Mouse (Mus musculus) hindbrain, embryonic 13.5 days (tissue): Measurements from ENCODE around the gene Dzip1l. TPM values are rescaled to one million over a fixed set of nuclear protein-coding genes. Genes with fewer than 3 reads are reported as not detected.
"Not testable (repeated sequence)": the region's sequence is repeated elsewhere in the genome, so short reads cannot be mapped to it uniquely, and the experiment has no call there.

ENCODE experiments used
- ATAC-seq: fragments of 200-750 bp; cut with Nextera tagmentation; 2 replicates; pipeline ENCODE4 v1.8.0; 2017; ENCODE audit warnings: moderate TSS enrichment; ENCODE audit not compliant: low FRiP score
- H3K27ac ChIP-seq: fragments of 300-500 bp; sonication (generic); 2 replicates; pipeline ENCODE4 v1.5.1; 2015; ENCODE audit warnings: inconsistent platforms, mild to moderate bottlenecking, moderate library complexity
- H3K27me3 ChIP-seq: fragments of 300-500 bp; sonication (generic); 2 replicates; pipeline ENCODE4 v1.6.1; 2015; ENCODE audit warnings: mild to moderate bottlenecking, inconsistent platforms
- H3K36me3 ChIP-seq: fragments of 300-500 bp; sonication (generic); 2 replicates; pipeline ENCODE4 v1.6.1; 2015; ENCODE audit warnings: mild to moderate bottlenecking, inconsistent platforms
- H3K4me1 ChIP-seq: fragments of 300-500 bp; sonication (generic); replicated peaks from 2 replicates; pipeline ENCODE4 v1.6.1; 2015; ENCODE audit warnings: inconsistent platforms
- H3K4me2 ChIP-seq: fragments of 300-500 bp; sonication (generic); 2 replicates; pipeline ENCODE4 v1.6.1; 2015; ENCODE audit warnings: inconsistent platforms, mild to moderate bottlenecking, moderate library complexity
- H3K4me3 ChIP-seq: fragments of 300-500 bp; sonication (generic); 2 replicates; pipeline ENCODE4 v1.5.1; 2015; ENCODE audit warnings: mild to moderate bottlenecking, inconsistent platforms
- H3K9ac ChIP-seq: fragments of 300-500 bp; sonication (generic); 2 replicates; pipeline ENCODE4 v1.6.1; 2015; ENCODE audit warnings: mild to moderate bottlenecking, inconsistent platforms
- H3K9me3 ChIP-seq: fragments of 300-500 bp; sonication (generic); 2 replicates; pipeline ENCODE4 v1.6.1; 2016; ENCODE audit warnings: inconsistent platforms
- WGBS: fragments of 180-500 bp; shearing (Covaris S2); methylation state at CpG from one replicate; pipeline ENCODE4 v1.1.7; 2015; 5-methylcytosine and 5-hydroxymethylcytosine counted together
- polyA plus RNA-seq: library from polyadenylated mRNA; unstranded; fragments of >200 nt; fragmentation: Nextera tagmentation; extraction: Ambion mirVana; gene quantifications from 2 replicates; pipeline ENCODE4 v1.2.1, GENCODE M21; 2015

Gene Dzip1l
- 8.9 and 10.8 TPM in 2 replicates for polyA plus RNA-seq

- Histone ChIP-seq H3K4me2 (peak within 1 kb of the TSS; percentile 79), H3K27me3 (no peaks in the 10 kb centered on the region), H3K4me3 (peak within 1 kb of the TSS; percentile 56), H3K36me3 (no peaks in the 10 kb centered on the region), H3K9ac (peak within 1 kb of the TSS; percentile 82), H3K27ac (peak within 1 kb of the TSS; percentile 86), H3K9me3 (no peaks in the 10 kb centered on the region), H3K4me1 (peaks cover 41% of the 10 kb centered on the region)
- under 1% methylated on average over 44 of the region's 44 CpGs for WGBS
- peak; percentile 89 for ATAC-seq
Observed at GRCm38 (mm10) chr9:99629281-99630011, at the start of gene Dzip1l. Gene Dzip1l, plus strand, starts transcription at chr9:99629496.

GRCm38 (mm10) chr9:99580655-99581054 lies 48.6 kb upstream of the Dzip1l start:
- no peak overlapping the region for H3K9ac ChIP-seq
- H3K36me3 ChIP-seq = peaks cover 47% of the 10 kb centered on the region
- H3K4me2 ChIP-seq = no peak overlapping the region
- H3K27ac ChIP-seq = no peak overlapping the region
- no peaks in the 10 kb centered on the region for H3K27me3 ChIP-seq
- ATAC-seq = no peak
- H3K9me3 ChIP-seq = no peaks in the 10 kb centered on the region
- no peak overlapping the region for H3K4me3 ChIP-seq
- H3K4me1 ChIP-seq = peaks cover 16% of the 10 kb centered on the region
- 52% methylated on average over 2 of the region's 2 CpGs for WGBS

- Histone ChIP-seq H3K4me3 (no peak overlapping the region), H3K4me2 (no peak overlapping the region), H3K4me1 (no peaks in the 10 kb centered on the region), H3K9me3 (no peaks in the 10 kb centered on the region), H3K27ac (no peak overlapping the region), H3K36me3 (peaks cover 27% of the 10 kb centered on the region), H3K9ac (no peak overlapping the region), H3K27me3 (no peaks in the 10 kb centered on the region)
- no peak for ATAC-seq
- 31% methylated on average over 8 of the region's 8 CpGs for WGBS
Observed at GRCm38 (mm10) chr9:99587505-99588202, 41.6 kb upstream of the Dzip1l start.

- Histone ChIP-seq H3K27me3 (no peaks in the 10 kb centered on the region), H3K9ac (no peak overlapping the region), H3K4me3 (no peak overlapping the region), H3K9me3 (no peaks in the 10 kb centered on the region), H3K36me3 (no peaks in the 10 kb centered on the region), H3K4me2 (no peak overlapping the region), H3K27ac (no peak overlapping the region), H3K4me1 (no peaks in the 10 kb centered on the region)
- 84% methylated on average over 8 of the region's 8 CpGs for WGBS
- no peak for ATAC-seq
Observed at GRCm38 (mm10) chr9:99591144-99591543, 38.2 kb upstream of the Dzip1l start.

GRCm38 (mm10) chr9:99599127-99599526 lies 30.2 kb upstream of the Dzip1l start:
- H3K27ac ChIP-seq, H3K4me3 ChIP-seq, H3K4me1 ChIP-seq, H3K9me3 ChIP-seq, H3K4me2 ChIP-seq, H3K36me3 ChIP-seq, H3K9ac ChIP-seq, H3K27me3 ChIP-seq, ATAC-seq: not testable (repeated sequence)
- WGBS = 97% methylated on average over 6 of the region's 6 CpGs

GRCm38 (mm10) chr9:99603566-99603965 lies 25.7 kb upstream of the Dzip1l start:
- no peaks in the 10 kb centered on the region for H3K27me3 ChIP-seq
- ATAC-seq = no peak
- no peak overlapping the region for H3K4me2 ChIP-seq
- 91% methylated on average over 2 of the region's 2 CpGs for WGBS
- H3K27ac ChIP-seq = no peak overlapping the region
- H3K9me3 ChIP-seq = no peaks in the 10 kb centered on the region
- H3K4me3 ChIP-seq = no peak overlapping the region
- H3K4me1 ChIP-seq = no peaks in the 10 kb centered on the region
- no peak overlapping the region for H3K9ac ChIP-seq
- H3K36me3 ChIP-seq = no peaks in the 10 kb centered on the region

GRCm38 (mm10) chr9:99612202-99612601 lies 17.1 kb upstream of the Dzip1l start, which contains the start of gene A4gnt:
Gene A4gnt, plus strand, starts transcription at chr9:99612502.
- H3K4me3 ChIP-seq = no peak within 1 kb of the TSS
- no peak within 1 kb of the TSS for H3K9ac ChIP-seq
- H3K27ac ChIP-seq = no peak within 1 kb of the TSS
- ATAC-seq = no peak
- H3K4me1 ChIP-seq = no peaks in the 10 kb centered on the region
- WGBS = 77% methylated on average over 2 of the region's 2 CpGs
- no peaks in the 10 kb centered on the region for H3K9me3 ChIP-seq
- no peak within 1 kb of the TSS for H3K4me2 ChIP-seq
- H3K36me3 ChIP-seq = no peaks in the 10 kb centered on the region
- no peaks in the 10 kb centered on the region for H3K27me3 ChIP-seq

GRCm38 (mm10) chr9:99619688-99620087 lies 9.6 kb upstream of the Dzip1l start:
- no peak for ATAC-seq
- Histone ChIP-seq H3K9ac (no peak overlapping the region), H3K4me3 (no peak overlapping the region), H3K36me3 (no peaks in the 10 kb centered on the region), H3K4me2 (no peak overlapping the region), H3K9me3 (no peaks in the 10 kb centered on the region), H3K27ac (no peak overlapping the region), H3K27me3 (no peaks in the 10 kb centered on the region), H3K4me1 (no peaks in the 10 kb centered on the region)
- 95% methylated on average over 8 of the region's 8 CpGs for WGBS

- no peak overlapping the region for H3K4me3 ChIP-seq
- H3K4me2 ChIP-seq = no peak overlapping the region
- no peaks in the 10 kb centered on the region for H3K4me1 ChIP-seq
- no peaks in the 10 kb centered on the region for H3K9me3 ChIP-seq
- no peaks in the 10 kb centered on the region for H3K27me3 ChIP-seq
- 94% methylated on average over 11 of the region's 11 CpGs for WGBS
- ATAC-seq = no peak
- no peak overlapping the region for H3K27ac ChIP-seq
- H3K9ac ChIP-seq = no peak overlapping the region
- H3K36me3 ChIP-seq = no peaks in the 10 kb centered on the region
Observed at GRCm38 (mm10) chr9:99620196-99620595, 9.1 kb upstream of the Dzip1l start.

- Histone ChIP-seq H3K27ac (no peak overlapping the region), H3K4me3 (no peak overlapping the region), H3K9me3 (no peaks in the 10 kb centered on the region), H3K9ac (no peak overlapping the region), H3K36me3 (no peaks in the 10 kb centered on the region), H3K4me2 (no peak overlapping the region), H3K4me1 (no peaks in the 10 kb centered on the region), H3K27me3 (no peaks in the 10 kb centered on the region)
- WGBS = 92% methylated on average over 1 of the region's 1 CpGs
- ATAC-seq = no peak
Observed at GRCm38 (mm10) chr9:99622034-99622433, 7.3 kb upstream of the Dzip1l start.

- Histone ChIP-seq H3K4me1 (no peaks in the 10 kb centered on the region), H3K4me2 (no peak overlapping the region), H3K27me3 (no peaks in the 10 kb centered on the region), H3K9me3 (no peaks in the 10 kb centered on the region), H3K4me3 (no peak overlapping the region), H3K36me3 (no peaks in the 10 kb centered on the region), H3K9ac (no peak overlapping the region), H3K27ac (no peak overlapping the region)
- no peak for ATAC-seq
- 59% methylated on average over 2 of the region's 2 CpGs for WGBS
Observed at GRCm38 (mm10) chr9:99622966-99623365, 6.3 kb upstream of the Dzip1l start.

- ATAC-seq = no peak
- H3K27ac ChIP-seq = no peak overlapping the region
- whole genome bisulfite sequencing = 82% methylated on average over 6 of the region's 6 CpGs
- no peaks in the 10 kb centered on the region for H3K27me3 ChIP-seq
- H3K4me3 ChIP-seq = no peak overlapping the region
- no peaks in the 10 kb centered on the region for H3K36me3 ChIP-seq
- H3K9ac ChIP-seq = no peak overlapping the region
- H3K4me2 ChIP-seq = no peak overlapping the region
- no peaks in the 10 kb centered on the region for H3K9me3 ChIP-seq
- peaks cover 6% of the 10 kb centered on the region for H3K4me1 ChIP-seq
Observed at GRCm38 (mm10) chr9:99624117-99624516, 5.2 kb upstream of the Dzip1l start.

- Histone ChIP-seq H3K4me1 (peaks cover 41% of the 10 kb centered on the region), H3K9me3 (no peaks in the 10 kb centered on the region), H3K27me3 (no peaks in the 10 kb centered on the region), H3K36me3 (no peaks in the 10 kb centered on the region), H3K9ac (no peak overlapping the region), H3K4me2 (peak overlapping the region; percentile 79), H3K4me3 (peak overlapping the region; percentile 56; the same call in 1 of the 2 replicates), H3K27ac (no peak overlapping the region)
- ATAC-seq = no peak
- WGBS = 68% methylated on average over 4 of the region's 4 CpGs
Observed at GRCm38 (mm10) chr9:99628581-99628980, 715 bp upstream of the Dzip1l start.
